Mouse (Mus musculus): ENCODE data around the gene Zp3.

Zp3 gene

DNA sequence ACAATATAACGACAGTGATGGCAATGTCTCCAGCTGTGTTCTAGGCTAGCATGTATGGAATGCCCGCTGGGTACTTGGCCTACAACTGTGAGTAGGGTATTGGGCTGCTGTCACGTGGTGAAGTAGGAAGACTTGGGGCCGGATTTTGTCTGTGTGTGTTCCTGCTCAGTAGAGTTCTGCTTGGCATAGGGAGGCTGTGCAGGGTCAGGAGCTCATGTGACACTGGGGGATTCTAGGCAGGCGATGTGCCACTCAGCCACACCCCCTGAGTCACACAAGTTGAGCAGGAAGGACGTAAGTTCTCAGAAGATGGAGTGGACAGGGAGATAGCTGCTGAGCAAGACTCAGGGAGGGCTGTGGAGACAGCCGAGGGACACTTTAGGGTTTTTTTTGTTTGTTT lies 27.8 kb downstream of the Zp3 start:
- no peak for DNase-seq

DNA sequence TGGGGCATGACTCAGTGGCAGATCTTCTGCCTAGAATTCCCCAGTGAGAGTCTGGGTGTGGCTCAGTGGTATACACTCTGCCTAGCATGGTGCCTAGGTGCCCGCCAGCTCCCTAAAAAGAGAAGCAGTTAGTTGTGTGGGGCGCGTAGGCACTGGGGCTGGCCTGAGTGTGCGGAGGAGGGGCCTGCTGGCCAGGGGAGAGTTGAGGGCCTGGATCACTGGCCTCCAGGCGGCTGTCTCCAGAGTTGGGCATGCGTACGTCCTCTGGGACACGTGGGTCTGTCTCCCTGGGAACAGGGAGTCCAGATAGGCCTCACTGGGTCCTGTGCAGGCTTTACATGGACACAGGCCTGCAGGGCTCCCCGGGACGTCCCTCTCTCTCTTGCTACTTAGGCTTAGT lies 35.0 kb downstream of the Zp3 start:
- DNase-seq = no peak

DNA sequence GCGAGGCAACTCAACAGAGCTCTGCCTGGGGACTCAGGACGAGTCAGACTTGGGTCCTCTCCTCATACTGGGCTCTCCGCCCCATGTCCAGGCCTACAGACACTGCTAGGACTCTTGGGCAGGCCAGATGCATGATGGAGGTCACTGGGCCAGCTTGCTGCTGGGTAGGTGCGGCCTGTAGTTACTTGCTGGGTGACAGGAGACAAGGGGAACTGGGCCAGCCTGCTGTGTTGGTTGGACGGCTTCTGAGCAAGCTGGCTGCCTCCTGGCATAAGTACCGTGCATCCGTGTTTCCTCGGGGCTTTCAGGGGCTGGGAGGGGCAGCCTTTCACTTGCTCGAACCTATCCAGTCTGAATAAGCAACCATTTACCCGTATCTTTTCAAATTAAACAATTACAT lies 35.7 kb downstream of the Zp3 start:
- no peak for DNase-seq

DNA sequence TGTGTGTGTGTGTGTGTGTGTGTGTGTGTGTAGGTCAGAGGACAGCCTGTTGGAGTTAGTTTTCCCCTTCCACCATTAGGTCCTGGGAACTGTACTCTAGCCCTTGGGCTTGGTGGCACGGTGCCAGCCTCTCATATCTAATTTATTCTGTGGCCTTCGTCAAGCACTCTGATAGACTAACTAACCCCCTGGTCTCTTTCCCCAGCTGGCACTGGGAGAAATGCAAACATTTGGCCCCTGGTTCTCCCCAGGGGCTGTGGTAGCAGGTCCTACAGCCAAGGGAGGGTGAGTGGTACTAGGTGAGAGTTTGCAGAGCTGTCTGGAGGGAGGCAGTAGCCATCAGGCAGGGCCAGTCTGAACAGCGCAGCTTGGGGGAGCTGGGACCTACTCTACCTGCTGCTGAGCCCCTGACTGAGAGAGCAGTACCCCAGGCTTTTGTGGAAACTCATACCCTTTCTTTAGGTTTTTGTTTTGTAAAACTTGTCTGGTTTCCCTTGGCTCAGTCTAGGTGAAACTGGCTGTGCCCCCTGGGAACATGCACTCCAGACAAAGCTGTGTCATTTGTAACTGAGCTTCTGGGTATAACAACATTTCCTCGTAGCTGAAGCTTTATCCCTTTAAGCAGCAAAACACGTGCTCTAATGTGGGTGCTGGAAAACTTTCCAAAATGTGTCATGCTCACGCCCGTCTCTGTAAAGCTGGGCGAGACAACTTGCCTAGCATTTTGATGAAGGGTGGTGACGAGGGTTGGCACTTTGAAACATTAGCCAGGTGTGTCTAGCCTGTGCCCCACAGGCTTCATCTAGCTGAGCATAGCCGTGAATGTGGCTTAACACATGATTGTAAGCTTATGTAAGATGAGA lies 36.3 kb downstream of the Zp3 start:
- no peak for DNase-seq

DNA sequence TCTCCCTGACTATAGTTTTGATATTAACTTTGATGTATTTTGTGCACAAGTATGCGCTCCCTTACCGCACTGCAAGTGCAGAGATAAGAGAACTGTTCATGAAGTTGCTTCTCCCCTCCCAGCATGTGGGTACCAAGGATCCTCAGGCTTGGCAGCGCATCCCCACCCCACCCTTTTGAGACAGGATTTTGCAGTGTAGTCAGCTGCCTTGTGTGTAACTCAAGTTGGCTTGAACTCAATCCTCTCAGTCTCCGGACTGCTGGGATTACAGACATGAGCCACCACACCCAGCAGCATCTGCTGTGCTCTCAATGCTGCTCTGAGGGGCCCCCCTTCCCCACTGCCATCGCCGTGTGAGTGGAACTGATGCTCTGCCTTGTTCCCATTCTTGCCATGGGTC lies 37.4 kb downstream of the Zp3 start:
- no peak for DNase-seq

DNA sequence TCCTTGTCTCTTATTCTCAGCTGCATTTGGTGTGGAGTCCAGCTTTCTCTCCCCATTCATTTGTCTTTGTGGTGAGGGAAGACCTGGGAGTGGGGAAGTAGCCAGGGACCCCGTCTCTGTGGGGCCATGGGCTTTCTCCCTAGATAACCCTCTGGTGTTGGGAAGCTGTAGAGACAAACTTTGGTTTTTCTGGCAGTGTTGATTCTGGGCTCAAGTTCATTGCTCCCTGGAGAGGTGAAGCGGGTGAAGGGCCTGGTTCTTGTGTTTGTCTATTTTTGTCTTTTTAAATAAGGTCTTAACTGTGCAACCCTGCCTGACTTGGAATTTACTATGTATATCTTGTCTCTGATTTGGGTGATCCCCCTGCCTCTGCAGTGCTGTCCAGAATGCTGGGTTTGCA lies 38.8 kb downstream of the Zp3 start:
- DNase-seq = no peak

DNA sequence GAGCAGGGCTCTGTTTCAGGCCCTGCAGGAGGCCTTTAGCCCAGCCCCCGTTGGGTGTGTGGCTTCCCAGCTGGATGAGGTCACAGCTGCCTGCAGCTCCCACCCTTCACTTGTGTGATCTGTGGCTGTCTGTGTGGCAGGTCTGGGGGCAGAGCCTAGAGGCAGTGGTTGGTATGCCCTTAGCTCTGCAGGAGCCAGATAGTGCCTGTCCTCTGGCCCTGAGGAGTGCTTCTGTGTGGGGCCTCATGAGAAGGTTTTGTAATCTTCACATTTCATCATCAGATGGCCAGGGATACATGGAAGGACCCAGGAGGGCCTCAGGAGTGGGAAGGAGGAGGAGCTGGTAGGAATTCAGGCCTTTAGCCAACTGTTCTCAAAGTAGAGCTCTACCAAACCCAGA lies 40.0 kb downstream of the Zp3 start:
- no peak for DNase-seq

DNA sequence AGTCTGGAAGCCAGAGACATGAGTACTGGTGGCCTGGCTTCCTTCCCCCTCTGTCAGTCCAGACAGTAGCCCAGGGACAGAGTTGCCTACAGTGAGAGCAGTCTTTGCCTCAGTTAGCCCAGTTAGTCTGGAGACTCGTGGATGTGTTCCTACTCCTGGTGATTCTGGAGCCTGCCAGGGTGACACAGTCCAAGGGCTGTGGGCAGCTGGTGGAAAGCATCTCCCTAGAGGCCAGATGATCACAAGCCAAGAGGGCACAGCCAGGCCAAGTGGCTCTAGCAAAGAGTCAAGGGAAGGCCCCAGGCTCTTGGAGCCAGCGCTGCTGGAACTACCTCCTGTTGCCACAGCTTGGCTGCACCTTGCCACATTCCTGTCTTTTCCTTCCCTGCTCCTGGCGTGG lies 45.8 kb downstream of the Zp3 start:
- DNase-seq = no peak

DNA sequence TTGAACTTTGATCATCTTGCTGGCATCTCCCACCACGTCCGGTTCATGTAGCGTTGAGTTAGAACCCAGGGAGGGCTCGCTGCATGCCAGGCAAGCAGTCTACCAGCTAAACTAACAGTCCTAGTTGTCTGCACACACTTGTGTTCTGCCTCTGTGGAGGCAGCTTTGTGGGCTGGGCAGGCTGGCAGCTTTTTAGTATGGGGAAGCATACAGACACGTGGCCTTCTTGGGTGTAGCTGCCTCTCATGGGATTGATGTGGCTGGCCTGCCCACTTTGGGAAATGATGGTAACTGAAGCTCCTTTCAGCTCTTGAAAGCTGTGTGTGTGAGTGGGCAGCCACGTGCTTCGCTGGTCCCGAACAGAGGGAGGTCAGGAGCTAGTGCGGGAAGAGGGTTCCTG lies 47.0 kb downstream of the Zp3 start:
- DNase-seq = no peak

DNA sequence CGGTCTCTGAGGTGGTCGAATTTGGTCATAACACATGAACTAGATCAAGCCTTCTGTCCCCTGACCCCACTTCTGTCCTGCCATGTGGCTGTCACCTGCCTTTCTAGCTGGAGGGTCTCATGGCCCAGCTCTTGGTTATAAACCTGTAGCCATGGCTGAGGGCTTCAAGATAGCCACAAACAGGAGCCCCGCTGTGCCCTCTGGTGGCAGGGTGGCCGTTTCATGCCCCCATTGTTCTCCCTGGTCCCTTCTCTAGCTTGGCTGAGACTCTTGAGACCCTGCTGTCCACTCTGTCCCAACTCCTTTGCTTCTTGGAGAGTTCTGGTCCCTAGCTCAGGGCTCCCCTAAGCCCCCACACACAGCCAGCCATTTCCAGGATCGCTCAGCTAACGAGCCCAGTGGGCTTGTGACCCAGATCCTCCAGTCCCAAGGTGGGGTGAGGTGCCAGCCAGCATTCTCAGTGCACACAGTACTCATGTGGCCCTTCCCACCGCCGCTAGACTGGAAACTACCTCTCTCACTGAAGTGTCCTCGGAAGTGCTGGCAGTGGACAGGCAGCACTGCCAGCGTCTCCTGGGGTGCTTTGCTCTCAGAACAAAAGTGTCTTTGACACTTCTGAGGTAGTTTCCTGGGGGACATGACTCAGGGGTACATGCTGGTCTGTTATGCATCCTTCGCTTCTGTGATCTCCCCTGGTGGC lies 47.9 kb downstream of the Zp3 start:
- no peak for DNase-seq

DNA sequence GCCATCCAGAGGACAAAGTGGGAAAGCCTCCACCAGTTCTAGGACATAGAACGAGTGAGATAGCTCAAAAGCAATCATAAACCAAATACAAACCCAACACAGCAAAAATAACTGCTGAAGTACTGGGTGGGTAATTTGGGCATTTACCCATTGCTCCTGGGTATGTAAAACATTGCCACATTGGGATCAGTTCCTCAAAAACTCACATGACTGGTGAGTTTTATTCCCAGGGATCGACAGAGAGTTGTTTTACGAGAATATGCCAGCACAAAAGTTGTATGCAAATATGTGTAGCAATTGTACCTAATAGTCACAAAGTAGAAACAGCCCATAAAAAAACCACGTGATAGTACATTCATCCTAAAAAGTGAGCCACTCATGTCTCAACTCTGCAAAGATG lies 55.0 kb downstream of the Zp3 start:
- no peak for DNase-seq

DNA sequence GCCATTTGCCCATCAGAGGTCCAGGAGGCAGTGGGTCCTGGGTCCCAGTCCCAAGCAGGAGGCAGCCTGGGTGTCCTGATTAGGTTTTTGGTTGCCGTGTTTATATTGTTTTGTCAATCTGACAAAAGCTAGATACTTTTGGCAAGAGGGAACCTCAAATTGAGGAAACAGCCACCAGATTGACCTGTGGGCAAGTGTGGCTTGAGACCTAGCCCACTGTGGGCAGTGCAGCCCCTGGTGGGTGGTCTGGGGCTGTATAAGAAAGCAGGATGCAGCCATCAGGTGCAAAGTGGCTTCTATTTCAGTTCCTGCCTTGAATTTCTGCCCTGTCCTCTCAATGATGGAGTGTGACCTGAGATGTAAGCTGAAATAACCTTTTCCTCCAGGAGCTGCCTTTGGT lies 55.4 kb downstream of the Zp3 start:
- no peak for DNase-seq

DNA sequence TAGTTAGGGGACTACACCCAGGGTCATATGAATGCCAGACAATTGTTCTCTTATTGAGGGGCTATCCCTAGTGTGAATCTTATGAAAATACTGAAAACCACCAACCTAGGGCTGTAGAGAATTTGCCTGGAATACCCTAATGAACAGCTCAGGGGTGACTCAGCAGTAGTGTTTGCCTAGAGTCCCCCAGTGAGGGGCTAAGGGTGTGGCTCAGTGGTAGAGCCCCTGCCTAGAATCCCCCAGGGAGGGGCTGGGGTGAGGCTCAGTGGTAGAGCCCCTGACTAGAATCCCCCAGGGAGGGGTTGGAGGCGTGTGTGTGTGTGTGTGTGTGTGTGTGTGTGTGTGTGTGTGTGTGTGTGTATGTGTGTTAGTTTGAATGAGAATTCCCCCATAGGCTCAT lies 56.8 kb downstream of the Zp3 start:
- no peak for DNase-seq
